In genomic region chr1:180752115-180752514, GRCm38 (mm10) we compare ENCODE assay signal across 20 mouse cellular contexts. TPM values are rescaled to one million over a fixed set of nuclear protein-coding genes. Genes with fewer than 3 reads are reported as not detected.
"Had no signal": no experiment of that assay in that cellular context is flagged by ENCODE, and none has a peak within 500 bp of the region (broad histone marks: within the 10 kb centered on the region; RNA-seq: fewer than 3 reads in every experiment).

No protein-coding gene starts in this region.

- H3K4me3 ChIP-seq: megakaryocyte, embryonic 14.5 days; midbrain, embryonic 12.5 days; midbrain, embryonic 15.5 days; neural tube, embryonic 12.5 days; stomach, embryonic 15.5 days had no signal

- H3K4me2 ChIP-seq: lung, embryonic 14.5 days; midbrain, embryonic 12.5 days; midbrain, embryonic 15.5 days; neural tube, embryonic 12.5 days; stomach, embryonic 15.5 days had no signal

- DNase-seq: lung, adult 18-20 months; lung, embryonic 14.5 days; lung, postnatal 10 days; lung, postnatal 4 days; right cerebral cortex, postnatal 14 days; thymus, adult 2 months; thymus, postnatal 25 days; thymus, postnatal 4 days had no signal

- H3K9ac ChIP-seq: lung, embryonic 14.5 days; midbrain, embryonic 12.5 days; midbrain, embryonic 15.5 days; neural tube, embryonic 12.5 days; stomach, embryonic 15.5 days had no signal

- H3K4me1 ChIP-seq: megakaryocyte, embryonic 14.5 days; midbrain, embryonic 12.5 days; midbrain, embryonic 15.5 days; neural tube, embryonic 12.5 days; stomach, embryonic 15.5 days had no signal

- H3K27me3 ChIP-seq: megakaryocyte, embryonic 14.5 days; midbrain, embryonic 12.5 days; midbrain, embryonic 15.5 days; neural tube, embryonic 12.5 days; stomach, embryonic 15.5 days had no signal

- H3K27ac ChIP-seq: midbrain, embryonic 12.5 days; midbrain, embryonic 15.5 days; neural tube, embryonic 12.5 days; stomach, embryonic 15.5 days; stomach, postnatal 0 days had no signal

- ATAC-seq: midbrain, embryonic 15.5 days had no signal

- H3K9me3 ChIP-seq: megakaryocyte, embryonic 14.5 days; midbrain, embryonic 12.5 days; midbrain, embryonic 15.5 days; neural tube, embryonic 12.5 days; stomach, embryonic 15.5 days had no signal

RNA-seq across cellular contexts. Expression of gene Mixl1, which starts 55.3 kb away (rescaled TPM):
- total RNA-seq: midbrain, postnatal 0 days; monocyte, adult 5-6 weeks; neutrophil, adult 5-6 weeks had no signal
- polyA plus RNA-seq: neural tube, embryonic 14.5 days; testis, adult 2 months; urinary bladder, adult 2 months had no signal
